Mouse (Mus musculus): Measurements from ENCODE around the gene Aifm2. TPM values are rescaled to one million over a fixed set of nuclear protein-coding genes. Genes with fewer than 3 reads are reported as not detected.
A peak's percentile ranks its signal among the peaks of the same experiment; 100 is the strongest.

Gene Aifm2
- polyA plus RNA-seq, 1 experiment = 14.9 TPM

- H3K27ac ChIP-seq (ENCODE audit: insufficient read depth, low read length) = peak within 1 kb of the TSS; percentile 58
- H3K4me1 ChIP-seq (ENCODE audit: control insufficient read depth, insufficient read depth, low read length) = no peaks in the 10 kb centered on the region
- TF ChIP-seq CTCF (IDR thresholded peaks at IDR 0.05; ENCODE audit: borderline replicate concordance, insufficient read depth, low read length) (no peak), POLR2A (IDR thresholded peaks at IDR 0.05; ENCODE audit: low read depth, low read length) (no peak; the same call in 1 of the 2 replicates)
- H3K4me3 ChIP-seq (ENCODE audit: insufficient read depth, low read length) = peak within 1 kb of the TSS; percentile 96
Measured at GRCm38 (mm10) chr10:61783621-61784251, 68.7 kb downstream of the Aifm2 start, which contains the start of gene H2afy2. TSS of gene H2afy2 (minus strand) at chr10:61784147.

- H3K4me3 ChIP-seq (ENCODE audit: insufficient read depth, low read length) = peak overlapping the region; percentile 96
- peak overlapping the region; percentile 4; the same call in 1 of the 2 replicates for H3K27ac ChIP-seq (ENCODE audit: insufficient read depth, low read length)
- TF ChIP-seq CTCF (IDR thresholded peaks at IDR 0.05; ENCODE audit: borderline replicate concordance, insufficient read depth, low read length) = no peak
- no peak for TF ChIP-seq POLR2A (IDR thresholded peaks at IDR 0.05; ENCODE audit: low read depth, low read length)
- H3K4me1 ChIP-seq (ENCODE audit: control insufficient read depth, insufficient read depth, low read length) = no peaks in the 10 kb centered on the region
Measured at GRCm38 (mm10) chr10:61784414-61784813, 69.4 kb downstream of the Aifm2 start.

GRCm38 (mm10) chr10:61787541-61788313 is 72.7 kb downstream of the Aifm2 start:
- Histone ChIP-seq H3K4me1 (ENCODE audit: control insufficient read depth, insufficient read depth, low read length) (no peaks in the 10 kb centered on the region), H3K27ac (ENCODE audit: insufficient read depth, low read length) (no peak overlapping the region), H3K4me3 (ENCODE audit: insufficient read depth, low read length) (no peak overlapping the region)
- TF ChIP-seq CTCF (IDR thresholded peaks at IDR 0.05; ENCODE audit: borderline replicate concordance, insufficient read depth, low read length) (no peak), POLR2A (IDR thresholded peaks at IDR 0.05; ENCODE audit: low read depth, low read length) (no peak)

- H3K4me1 ChIP-seq (ENCODE audit: control insufficient read depth, insufficient read depth, low read length) = no peaks in the 10 kb centered on the region
- no peak for TF ChIP-seq CTCF (IDR thresholded peaks at IDR 0.05; ENCODE audit: borderline replicate concordance, insufficient read depth, low read length)
- no peak for TF ChIP-seq POLR2A (IDR thresholded peaks at IDR 0.05; ENCODE audit: low read depth, low read length)
- H3K27ac ChIP-seq (ENCODE audit: insufficient read depth, low read length) = no peak overlapping the region
- no peak overlapping the region for H3K4me3 ChIP-seq (ENCODE audit: insufficient read depth, low read length)
Measured at GRCm38 (mm10) chr10:61788499-61788898, 73.4 kb downstream of the Aifm2 start.

Other genes with a start within 250 kb of the Aifm2 start
- gene Lrrc20, start 239.5 kb upstream of the Aifm2 start, polyA plus RNA-seq (2011; ENCODE audit: insufficient read length, low read depth, missing spikeins) = 10.0 and 11.8 TPM in 2 replicates
- 0.47 and 1.2 TPM in 2 replicates for gene Npffr1, start 119.8 kb upstream of the Aifm2 start, polyA plus RNA-seq (2011; ENCODE audit: insufficient read length, low read depth, missing spikeins)
- 67.1 and 70.0 TPM in 2 replicates for gene Ppa1, start 66.7 kb upstream of the Aifm2 start, polyA plus RNA-seq (2011; ENCODE audit: insufficient read length, low read depth, missing spikeins)
- 249 and 278 TPM in 2 replicates for gene Sar1a, start 35.0 kb upstream of the Aifm2 start, polyA plus RNA-seq (2011; ENCODE audit: insufficient read length, low read depth, missing spikeins)
- 14.5 and 19.3 TPM in 2 replicates for gene Tysnd1, start 19.7 kb upstream of the Aifm2 start, polyA plus RNA-seq (2011; ENCODE audit: insufficient read length, low read depth, missing spikeins)
- gene H2afy2, start 68.9 kb downstream of the Aifm2 start, polyA plus RNA-seq (2011; ENCODE audit: insufficient read length, low read depth, missing spikeins) = 27.4 and 41.2 TPM in 2 replicates

Data from embryonic fibroblast, embryonic 13.5 days (primary cell).